Mouse (Mus musculus): ENCODE measurements around the gene Rgsl1. TPM values are rescaled to one million over a fixed set of nuclear protein-coding genes. Genes with fewer than 3 reads are reported as not detected.

The Rgsl1 gene
- polyA plus RNA-seq, 1 experiment from 2014 or later, result 0.19 TPM

Other genes starting within 250 kb of the Rgsl1 start
- 18.8 and 22.9 TPM in 2 replicates for gene Rgs8, start 191.1 kb downstream of the Rgsl1 start, polyA plus RNA-seq (2015; fragmentation: Nextera tagmentation; extraction: Ambion mirVana)
- gene Rgs16, start 103.8 kb downstream of the Rgsl1 start, polyA plus RNA-seq (2015; fragmentation: Nextera tagmentation; extraction: Ambion mirVana), result 13.3 and 14.0 TPM in 2 replicates
- gene Rnasel, start 94.7 kb downstream of the Rgsl1 start, polyA plus RNA-seq (2015; fragmentation: Nextera tagmentation; extraction: Ambion mirVana), result 32.3 and 34.5 TPM in 2 replicates
- 0.26 and 0.41 TPM in 2 replicates for gene Teddm1b, start 30.2 kb upstream of the Rgsl1 start, polyA plus RNA-seq (2015; fragmentation: Nextera tagmentation; extraction: Ambion mirVana)
- not detected in 2 replicates for gene Teddm1a, start 47.6 kb upstream of the Rgsl1 start, polyA plus RNA-seq (2015; fragmentation: Nextera tagmentation; extraction: Ambion mirVana)
- 217 and 248 TPM in 2 replicates for gene Glul, start 55.8 kb upstream of the Rgsl1 start, polyA plus RNA-seq (2015; fragmentation: Nextera tagmentation; extraction: Ambion mirVana)
- gene Teddm2, start 56.1 kb upstream of the Rgsl1 start, polyA plus RNA-seq (2015; fragmentation: Nextera tagmentation; extraction: Ambion mirVana), result 1.4 and 1.5 TPM in 2 replicates